Mouse (Mus musculus) hindlimb bud, embryonic 11.5 days (tissue): ENCODE results near the gene Asxl2.
A peak's percentile ranks its signal among the peaks of the same experiment; 100 is the strongest.
"Not testable (repeated sequence)": the region's sequence is repeated elsewhere in the genome, so short reads cannot be mapped to it uniquely, and the experiment has no call there.

Experiments
- DNase-seq: peaks from one replicate; pipeline ENCODE4 v3.0.0-alpha.2; 2012; ENCODE audit warnings: low read depth, low spot score; ENCODE audit errors: extremely low spot score

Asxl2 gene

DNA sequence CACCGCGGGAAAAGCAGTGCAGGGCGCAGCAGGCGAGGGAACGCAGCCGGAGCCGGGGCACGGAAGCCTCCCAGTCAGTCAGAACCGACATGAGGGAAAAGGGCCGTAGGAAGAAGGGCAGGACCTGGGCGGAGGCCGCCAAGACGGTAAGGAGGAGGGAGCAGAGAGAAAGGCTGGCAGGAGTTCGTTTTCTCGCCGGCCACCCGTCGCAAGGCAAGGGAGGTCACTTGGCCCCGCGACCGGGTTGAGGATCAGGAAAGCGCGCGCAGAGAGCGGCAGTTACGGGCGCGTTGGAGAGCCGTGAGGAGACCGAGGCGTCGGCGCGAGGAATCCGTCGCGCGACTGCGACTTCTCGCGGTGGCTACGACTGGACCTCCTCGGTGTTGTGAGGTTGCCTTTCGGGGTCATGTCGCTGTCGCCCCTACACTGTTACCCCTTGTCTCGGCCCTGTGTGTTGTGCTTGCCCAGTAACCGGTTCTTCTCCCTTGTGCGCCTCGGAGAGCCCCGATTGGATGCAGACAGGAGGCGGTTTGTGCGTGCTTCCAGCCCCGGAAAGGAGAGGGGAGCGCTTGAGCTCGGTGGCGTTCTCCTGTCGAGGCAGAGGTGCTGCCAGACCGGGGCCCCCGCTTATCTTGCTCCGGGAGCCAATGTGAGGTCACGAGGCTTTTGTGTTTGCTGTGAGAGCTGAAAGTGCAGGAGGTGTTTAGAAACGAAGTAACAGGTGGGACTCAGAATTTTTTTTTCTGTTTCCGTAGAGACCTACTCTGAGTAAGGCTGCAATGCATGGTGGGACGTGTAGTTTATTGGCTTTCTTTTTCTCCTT is 621 bp downstream of the Asxl2 start:
- DNase-seq: peak; percentile 33

DNA sequence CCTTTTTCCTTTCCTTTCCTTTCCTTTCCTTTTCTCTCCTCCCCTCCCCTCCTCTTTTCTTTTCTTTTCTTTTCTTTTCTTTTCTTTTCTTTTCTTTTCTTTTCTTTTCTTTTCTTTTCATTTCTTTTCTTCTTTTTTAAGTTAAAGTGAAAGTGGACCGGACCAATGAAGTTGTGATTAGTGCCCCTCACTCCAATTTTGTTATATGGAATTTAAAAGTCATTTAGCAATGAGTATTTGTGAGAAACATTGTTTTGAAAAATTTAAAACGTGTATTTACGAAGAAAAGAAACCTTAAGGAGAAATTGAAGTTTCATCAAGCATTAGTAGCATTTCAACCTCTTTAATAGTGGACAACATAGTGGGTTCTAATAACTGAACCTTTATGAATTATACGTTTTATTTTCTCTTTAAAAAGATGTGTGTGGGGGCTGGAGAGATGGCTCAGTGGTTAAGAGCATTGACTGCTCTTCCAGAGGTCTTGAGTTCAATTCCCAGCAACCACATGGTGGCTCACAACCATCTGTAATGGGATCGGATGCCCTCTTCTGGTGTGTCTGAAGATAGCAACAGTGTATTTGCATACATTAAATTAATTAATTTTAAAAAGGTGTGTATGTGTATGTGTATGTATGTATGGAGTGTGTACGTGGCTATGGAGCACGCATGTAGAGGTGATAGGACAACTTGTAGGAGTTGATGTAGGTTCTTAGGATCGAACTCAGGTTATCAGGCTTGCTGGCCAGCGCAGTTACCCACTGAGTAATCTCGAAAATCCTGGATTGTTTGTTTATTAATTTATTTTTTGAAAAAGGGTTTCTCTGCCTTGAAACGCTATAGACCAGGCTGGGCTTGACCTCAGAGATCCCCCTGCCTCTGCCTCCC is 1.5 kb downstream of the Asxl2 start:
- DNase-seq: no peak

DNA sequence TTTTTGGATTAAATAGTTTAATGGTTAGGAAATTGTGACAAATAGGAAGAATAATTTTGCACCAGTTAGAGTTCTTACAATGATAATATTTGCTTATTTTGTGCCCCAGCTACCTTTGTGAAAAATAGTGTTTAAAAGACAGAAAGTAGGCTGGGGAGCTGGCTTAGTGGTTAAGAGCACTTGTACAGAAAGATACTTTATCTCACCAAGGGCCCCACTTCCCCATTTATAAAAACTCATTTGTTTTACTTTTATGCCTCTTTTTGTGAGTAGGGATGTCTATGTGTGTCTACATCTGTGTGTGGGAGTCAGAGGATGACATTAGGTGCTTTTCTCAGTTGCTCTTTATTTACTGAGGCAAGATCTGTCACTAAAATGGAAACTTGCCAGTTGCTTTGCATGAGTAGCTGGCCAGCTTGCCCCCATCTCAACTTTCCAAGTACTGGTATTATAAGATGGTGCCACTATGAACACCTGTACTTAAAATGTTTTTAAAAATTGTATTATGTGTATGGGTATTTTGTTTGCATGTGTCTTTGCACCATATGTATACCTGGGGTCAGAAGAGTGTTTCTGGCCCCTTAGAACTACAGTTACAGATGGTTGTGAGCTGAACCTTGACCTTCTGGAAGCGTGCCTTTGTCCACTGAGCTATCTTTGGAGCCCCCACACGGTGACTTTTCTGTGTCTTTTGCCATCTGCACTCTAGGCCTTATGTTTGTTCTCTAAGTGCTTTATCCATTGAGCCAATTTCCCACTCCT is 3.2 kb downstream of the Asxl2 start:
- DNase-seq: no peak

DNA sequence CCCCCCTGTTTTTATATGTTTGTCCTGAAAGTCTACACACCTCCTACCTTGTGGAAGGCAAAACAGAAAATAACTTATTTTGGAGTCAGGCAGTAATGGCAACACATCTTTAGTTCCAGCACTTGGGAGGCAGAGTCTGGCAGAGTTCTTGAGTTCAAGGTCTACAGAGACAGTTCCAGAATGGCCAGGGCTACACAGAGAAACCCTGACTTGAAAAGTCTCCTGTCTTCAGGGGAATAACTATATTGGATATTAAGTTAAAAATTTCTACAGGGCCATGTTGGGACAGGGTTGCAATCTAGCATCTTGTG is 3.7 kb downstream of the Asxl2 start:
- no peak for DNase-seq

DNA sequence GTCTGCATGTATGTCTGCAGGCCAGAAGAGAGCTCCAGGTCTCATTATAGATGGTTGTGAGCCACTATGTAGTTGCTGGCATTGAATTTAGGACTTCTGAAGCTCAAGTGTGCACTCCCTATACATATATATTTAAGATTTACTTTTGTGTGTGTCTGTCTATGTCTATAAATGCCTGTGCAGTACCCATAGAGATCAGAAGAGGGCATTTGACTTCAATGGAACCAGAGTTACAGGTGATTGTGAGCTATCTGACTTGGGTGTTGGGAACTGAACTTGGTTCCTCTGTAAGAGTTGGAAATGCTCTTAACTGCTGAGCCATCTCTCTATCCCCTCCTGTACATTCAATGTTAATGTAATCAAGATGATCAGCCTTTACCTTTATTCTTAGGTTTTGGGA is 4.3 kb downstream of the Asxl2 start:
- DNase-seq: no peak

- no peak for DNase-seq
Measured at GRCm38 (mm10) chr12:3433736-3434135, 7.1 kb downstream of the Asxl2 start.

DNA sequence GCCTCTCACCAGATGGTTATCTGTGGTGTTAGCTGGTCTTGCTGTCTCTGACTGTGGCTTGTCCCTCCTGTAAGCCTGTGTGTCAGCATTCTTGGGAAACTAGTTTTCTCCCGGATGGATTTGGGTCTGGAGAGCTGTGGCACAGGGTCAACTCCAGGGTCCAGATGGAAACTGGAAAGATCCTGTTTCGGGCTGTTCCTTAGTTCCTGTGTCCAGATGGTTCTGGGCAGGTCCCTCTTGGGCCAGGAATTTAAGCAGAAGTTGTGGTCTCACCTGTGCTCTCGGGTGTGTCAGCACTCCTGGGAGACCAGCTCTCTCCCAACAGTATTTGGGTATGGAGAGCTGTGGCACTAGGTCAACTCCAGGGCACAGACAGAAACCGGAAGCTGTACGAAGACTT is 9.8 kb downstream of the Asxl2 start:
- no peak for DNase-seq

GRCm38 (mm10) chr12:3437815-3438214 is 11.2 kb downstream of the Asxl2 start:
- no peak for DNase-seq

DNA sequence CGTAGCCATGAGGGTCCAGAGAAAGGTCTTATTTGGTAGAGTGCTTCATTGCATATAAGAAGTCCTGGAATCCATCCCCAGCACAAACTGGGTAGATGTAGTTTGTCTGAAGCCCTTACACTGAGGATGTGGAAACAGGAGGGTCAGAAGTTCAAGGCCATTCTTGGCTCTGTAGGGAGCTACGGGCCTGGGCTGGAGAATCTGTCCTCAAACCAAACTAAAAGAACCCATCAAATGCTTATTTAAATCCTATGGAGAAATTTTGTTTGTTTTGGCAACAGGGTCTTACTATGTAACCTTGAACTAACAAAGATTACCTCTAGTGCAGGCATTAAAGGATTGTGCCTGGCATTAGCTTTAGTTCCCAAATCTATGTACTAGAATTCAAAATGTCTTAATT is 14.3 kb downstream of the Asxl2 start:
- no peak for DNase-seq

DNA sequence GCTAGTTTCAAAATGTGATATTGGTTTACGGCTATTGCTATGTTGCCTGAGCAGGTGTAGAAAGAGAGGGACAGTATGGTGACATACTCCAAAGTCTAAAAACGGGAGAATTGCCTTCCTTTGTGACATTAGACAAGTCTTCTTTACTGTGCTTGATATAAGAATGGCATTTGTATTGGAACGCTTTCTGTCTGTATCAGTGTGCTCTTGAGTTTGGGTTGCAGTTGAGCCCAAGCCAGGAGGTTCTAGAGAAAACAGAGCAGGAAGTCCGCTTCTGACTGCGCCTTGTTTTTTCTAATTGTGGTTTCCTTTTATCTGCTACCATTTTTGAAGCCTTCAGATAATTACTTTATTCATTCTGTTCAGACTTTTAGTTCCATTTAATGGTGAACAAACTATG is 14.7 kb downstream of the Asxl2 start:
- no peak for DNase-seq

GRCm38 (mm10) chr12:3453554-3453953 is 26.9 kb downstream of the Asxl2 start:
- DNase-seq: no peak

DNA sequence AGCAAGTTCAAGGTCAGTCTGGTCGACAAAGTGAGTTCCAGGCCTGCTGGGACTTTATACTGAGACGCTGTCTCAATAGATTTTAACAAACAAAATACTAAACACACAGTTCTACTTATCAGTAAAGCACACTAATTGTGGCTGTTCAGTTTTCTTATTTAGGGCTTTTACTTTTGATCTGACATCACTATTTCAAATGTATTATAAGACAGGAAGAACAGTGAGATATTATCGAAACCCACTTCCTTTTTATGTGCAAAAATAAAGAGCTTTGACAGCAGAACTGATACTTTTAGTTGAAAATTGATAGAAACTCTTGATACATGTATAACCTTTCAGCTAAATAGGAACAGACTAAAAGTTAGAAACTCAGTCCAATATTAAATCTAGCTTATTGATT is 36.4 kb downstream of the Asxl2 start:
- no peak for DNase-seq

DNA sequence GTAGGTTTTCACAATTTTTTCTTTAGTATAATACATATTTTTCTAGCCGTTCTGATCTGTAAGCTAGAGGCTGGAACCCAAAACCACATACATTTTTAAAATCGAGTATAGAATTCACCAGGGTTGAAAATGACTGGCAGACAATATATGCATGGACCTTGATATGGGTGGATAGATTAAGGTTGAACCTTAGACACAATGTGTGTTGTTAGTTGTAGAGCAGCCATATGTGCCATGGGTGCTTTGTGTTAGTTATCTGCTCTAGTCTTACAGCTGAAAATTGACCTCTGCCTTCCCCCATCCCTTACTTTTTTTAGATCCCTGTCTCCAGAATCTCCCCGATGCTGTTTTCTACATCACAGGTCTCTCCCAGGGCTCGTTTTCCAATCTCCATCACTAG is 73.0 kb downstream of the Asxl2 start:
- DNase-seq: no peak

DNA sequence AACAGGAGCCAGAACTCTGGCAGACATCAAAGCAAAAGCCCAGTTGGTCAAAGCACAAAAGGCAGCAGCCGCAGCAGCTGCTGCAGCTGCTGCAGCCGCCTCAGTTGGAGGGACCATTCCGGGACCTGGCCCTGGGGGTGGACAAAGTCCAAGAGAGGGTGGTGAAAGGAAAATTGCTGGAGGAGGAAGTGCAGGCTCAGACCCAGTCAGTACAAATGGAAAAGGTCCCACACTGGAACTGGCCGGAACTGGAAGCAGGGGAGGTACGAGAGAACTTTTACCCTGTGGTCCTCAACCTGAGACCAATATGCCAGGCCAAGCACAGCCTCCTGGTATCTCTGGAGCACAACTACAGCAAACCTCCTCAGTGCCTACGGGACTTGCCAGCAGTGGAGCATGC is 73.4 kb downstream of the Asxl2 start:
- DNase-seq: no peak

DNA sequence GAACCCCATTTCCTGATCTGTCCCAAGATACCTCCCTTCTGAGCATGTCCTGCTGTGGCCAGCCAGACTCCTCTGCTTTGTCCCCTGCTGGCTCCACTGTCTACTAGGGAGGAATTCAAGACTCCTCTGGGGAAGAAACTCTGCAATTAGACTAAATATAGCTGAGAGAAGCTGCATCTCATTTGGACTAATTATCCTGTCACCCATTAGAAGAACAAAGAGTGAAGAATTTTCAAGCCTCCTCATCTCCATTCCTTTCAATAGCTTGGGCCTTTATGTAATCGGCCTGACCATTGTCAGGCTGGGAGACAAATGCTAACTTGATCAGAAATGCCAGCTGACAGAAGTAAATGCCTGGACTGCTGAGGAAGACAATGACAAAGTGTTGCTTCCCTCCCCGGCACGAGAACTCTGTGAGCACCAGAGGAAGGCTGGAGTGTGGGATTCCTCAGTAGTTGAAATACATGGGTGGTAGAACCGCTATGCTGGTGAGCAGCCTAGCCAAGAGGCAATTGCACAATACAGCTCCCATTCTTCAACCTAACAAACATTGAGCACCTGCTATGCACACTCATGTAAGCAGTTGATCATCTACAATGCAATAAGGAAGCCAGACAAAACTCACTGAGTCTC is 92.1 kb downstream of the Asxl2 start:
- no peak for DNase-seq

- DNase-seq: not testable (repeated sequence)
Measured at GRCm38 (mm10) chr12:3521806-3522205, 95.1 kb downstream of the Asxl2 start.

DNA sequence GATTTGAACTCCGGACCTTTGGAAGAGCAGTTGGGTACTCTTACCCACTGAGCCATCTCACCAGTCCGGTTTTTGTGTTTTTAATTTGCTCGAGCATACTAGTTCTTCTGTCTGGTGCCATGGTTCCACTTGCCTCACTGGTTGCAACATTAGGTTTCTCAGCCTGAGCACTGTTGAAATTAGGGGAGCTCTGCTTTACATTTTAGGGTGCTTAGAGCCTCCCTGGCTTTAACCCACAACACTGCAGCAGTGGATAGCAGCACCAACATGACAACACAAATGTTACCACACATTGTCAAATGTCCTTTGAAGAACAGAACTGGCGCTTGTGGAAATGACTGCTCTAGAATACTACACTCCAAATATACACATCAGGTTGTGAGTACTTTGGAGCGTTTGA is 98.9 kb downstream of the Asxl2 start:
- no peak for DNase-seq

DNA sequence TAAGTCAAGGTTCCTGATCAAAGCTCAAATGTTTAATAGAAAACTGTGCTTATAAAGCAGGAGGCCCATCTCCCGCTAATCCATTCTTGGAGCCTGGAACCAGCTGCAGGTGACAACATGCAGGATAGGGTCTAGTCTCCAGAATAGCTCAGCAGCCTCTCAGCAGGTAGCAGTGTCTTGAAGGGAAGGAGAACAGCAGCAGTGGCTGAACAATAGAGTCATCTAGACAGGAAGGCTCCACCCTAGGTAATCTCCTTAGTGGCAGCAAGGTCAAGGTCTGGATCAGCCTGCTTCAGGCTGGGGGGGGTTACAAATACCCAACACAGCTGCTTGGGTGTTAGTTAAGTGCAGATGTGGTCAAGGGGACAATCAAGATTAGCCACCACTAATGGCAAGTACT is 108.8 kb downstream of the Asxl2 start:
- not testable (repeated sequence) for DNase-seq

- DNase-seq: no peak
Measured at GRCm38 (mm10) chr12:3537616-3538015, 111.0 kb downstream of the Asxl2 start.

DNA sequence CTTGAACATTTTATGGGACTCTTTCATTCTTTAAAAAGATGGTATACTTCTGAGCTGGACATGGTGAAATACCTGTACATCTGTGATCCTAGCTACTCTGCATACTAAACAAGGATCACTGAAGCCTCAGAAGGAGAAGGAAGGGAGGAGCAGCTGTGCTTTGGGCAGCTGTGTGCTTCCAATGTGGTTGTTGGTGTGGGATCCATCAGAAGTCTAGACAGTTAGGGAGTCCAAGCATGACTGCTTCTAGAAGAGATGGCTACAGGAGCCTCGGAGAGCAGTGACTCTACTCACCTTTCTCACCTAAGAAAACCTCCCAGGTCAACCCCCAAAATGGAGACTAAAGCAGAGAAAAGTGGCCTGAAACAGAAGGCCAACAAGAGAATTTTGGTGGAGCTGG is 111.4 kb downstream of the Asxl2 start:
- no peak for DNase-seq

DNA sequence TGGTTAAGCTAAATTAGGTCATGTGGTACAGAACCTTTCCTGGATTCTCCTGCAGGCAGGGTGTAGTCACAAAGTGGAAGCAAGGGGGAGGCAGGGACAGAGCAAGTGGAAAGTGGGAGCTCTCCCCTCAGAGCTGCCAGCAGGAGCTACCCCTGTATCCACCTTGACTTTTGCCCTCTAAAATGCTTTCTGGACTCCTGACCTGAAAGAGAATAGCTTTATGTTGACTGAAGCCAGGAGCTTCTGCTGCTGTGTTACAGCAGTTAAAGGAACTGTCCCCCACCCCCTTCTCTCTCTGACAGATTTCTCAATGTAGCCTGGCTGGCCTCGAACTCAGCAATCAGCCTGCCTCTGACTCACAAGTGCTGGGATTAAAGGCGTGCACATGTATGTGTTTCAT is 112.9 kb downstream of the Asxl2 start:
- DNase-seq: no peak
